Mouse (Mus musculus) forebrain, postnatal 0 days (tissue): ENCODE results near the gene Tnpo3. TPM values are rescaled to one million over a fixed set of nuclear protein-coding genes. Genes with fewer than 3 reads are reported as not detected.

ENCODE experiments used
- ATAC-seq: fragments of 200-750 bp; cut with Nextera tagmentation; 2 replicates; pipeline ENCODE4 v1.8.0; 2017; ENCODE audit warnings: mild to moderate bottlenecking, moderate library complexity
- DNase-seq: peaks from one replicate; pipeline ENCODE4 v3.0.0-alpha.2; 2015
- H3K27ac ChIP-seq: fragments of 300-500 bp; sonication (generic); 2 replicates; pipeline ENCODE4 v1.5.1; 2014; ENCODE audit warnings: low read depth, mild to moderate bottlenecking, antibody characterized with exemption, low read length, moderate library complexity, mixed read lengths
- H3K27me3 ChIP-seq: fragments of 300-500 bp; sonication (generic); 2 replicates; pipeline ENCODE4 v1.6.1; 2014; ENCODE audit warnings: mild to moderate bottlenecking, low read length, mixed read lengths; ENCODE audit not compliant: insufficient read depth
- H3K36me3 ChIP-seq: fragments of 300-500 bp; sonication (generic); 2 replicates; pipeline ENCODE4 v1.6.1; 2014; ENCODE audit warnings: mild to moderate bottlenecking, moderate library complexity; ENCODE audit not compliant: insufficient read depth
- H3K4me1 ChIP-seq: fragments of 300-500 bp; sonication (generic); 2 replicates; pipeline ENCODE4 v1.6.1; 2014; ENCODE audit warnings: antibody characterized with exemption; ENCODE audit not compliant: insufficient read depth
- H3K4me2 ChIP-seq: fragments of 300-500 bp; sonication (generic); 2 replicates; pipeline ENCODE4 v1.6.1; 2014; ENCODE audit warnings: low read depth, mild to moderate bottlenecking, moderate library complexity
- H3K4me3 ChIP-seq: fragments of 300-500 bp; sonication (generic); 2 replicates; pipeline ENCODE4 v1.5.1; 2014; ENCODE audit warnings: low read depth, low read length, mixed read lengths
- H3K9ac ChIP-seq: fragments of 300-500 bp; sonication (generic); 2 replicates; pipeline ENCODE4 v1.6.1; 2014; ENCODE audit warnings: mild to moderate bottlenecking
- H3K9me3 ChIP-seq: fragments of 300-500 bp; sonication (generic); 2 replicates; pipeline ENCODE4 v1.6.1; 2016; ENCODE audit warnings: low read length
- CTCF ChIP-seq: sonication (generic); IDR thresholded peaks from 2 replicates; pipeline ENCODE4 v1.5.1; 2016; ENCODE audit warnings: antibody characterized with exemption, control low read depth, low read depth
- WGBS: fragments of 180-500 bp; shearing (Covaris S2); extraction: QIAGEN DNeasy Blood & Tissue Kit; methylation state at CpG from one replicate; pipeline ENCODE4 v1.1.7; 2014; 5-methylcytosine and 5-hydroxymethylcytosine counted together
- polyA plus RNA-seq: library from polyadenylated mRNA; unstranded; fragments of >200 nt; fragmentation: Nextera tagmentation; extraction: Ambion mirVana; gene quantifications from 2 replicates; pipeline ENCODE4 v1.2.1, GENCODE M21; 2015
- total RNA-seq: library from RNA; depleted of rRNA; stranded (reverse); fragments of >200 nt; gene quantifications from 2 replicates; pipeline ENCODE4 v1.2.3, GENCODE M21; 2014

Tnpo3 gene
- total and polyA plus RNA-seq, 2 experiments from 2014 or later = 69.4 to 103 TPM

GRCm38 (mm10) chr6:29547582-29547981, 62.1 kb downstream of the Tnpo3 start:
- Histone ChIP-seq H3K9ac (no peak overlapping the region), H3K4me1 (no peaks in the 10 kb centered on the region), H3K4me3 (no peak overlapping the region), H3K9me3 (no peaks in the 10 kb centered on the region), H3K27me3 (no peaks in the 10 kb centered on the region), H3K27ac (no peak overlapping the region), H3K4me2 (no peak overlapping the region), H3K36me3 (peaks cover 57% of the 10 kb centered on the region)
- DNase-seq (no peak), ATAC-seq (no peak)
- TF ChIP-seq CTCF = no peak

GRCm38 (mm10) chr6:29545611-29546010, 64.1 kb downstream of the Tnpo3 start:
- Histone ChIP-seq H3K9me3 (no peaks in the 10 kb centered on the region), H3K9ac (no peak overlapping the region), H3K4me1 (no peaks in the 10 kb centered on the region), H3K4me2 (no peak overlapping the region), H3K36me3 (peaks cover 53% of the 10 kb centered on the region), H3K27me3 (no peaks in the 10 kb centered on the region), H3K4me3 (no peak overlapping the region), H3K27ac (no peak overlapping the region)
- TF ChIP-seq CTCF = no peak
- WGBS = 98% methylated on average over 2 of the region's 2 CpGs
- no peak for DNase-seq
- ATAC-seq = no peak

- H3K27ac ChIP-seq = no peak overlapping the region
- H3K9me3 ChIP-seq = no peaks in the 10 kb centered on the region
- no peaks in the 10 kb centered on the region for H3K4me1 ChIP-seq
- DNase-seq (no peak), ATAC-seq (no peak)
- H3K4me2 ChIP-seq = no peak overlapping the region
- H3K9ac ChIP-seq = no peak overlapping the region
- WGBS = 88% methylated on average over 1 of the region's 1 CpGs
- no peak overlapping the region for H3K4me3 ChIP-seq
- H3K27me3 ChIP-seq = no peaks in the 10 kb centered on the region
- TF ChIP-seq CTCF = no peak
- H3K36me3 ChIP-seq = peaks cover 45% of the 10 kb centered on the region
Observed at GRCm38 (mm10) chr6:29540956-29541355, 68.7 kb downstream of the Tnpo3 start.

GRCm38 (mm10) chr6:29540223-29540622, 69.5 kb downstream of the Tnpo3 start:
- peaks cover 40% of the 10 kb centered on the region for H3K36me3 ChIP-seq
- TF ChIP-seq CTCF = no peak
- no peak for DNase-seq
- no peaks in the 10 kb centered on the region for H3K4me1 ChIP-seq
- no peak overlapping the region for H3K27ac ChIP-seq
- H3K4me2 ChIP-seq = no peak overlapping the region
- 78% methylated on average over 6 of the region's 6 CpGs for WGBS
- H3K4me3 ChIP-seq = no peak overlapping the region
- ATAC-seq = no peak
- no peaks in the 10 kb centered on the region for H3K27me3 ChIP-seq
- no peaks in the 10 kb centered on the region for H3K9me3 ChIP-seq
- H3K9ac ChIP-seq = no peak overlapping the region

- 92% methylated on average over 8 of the region's 8 CpGs for WGBS
- Histone ChIP-seq H3K4me3 (no peak overlapping the region), H3K27me3 (no peaks in the 10 kb centered on the region), H3K4me2 (no peak overlapping the region), H3K36me3 (peaks cover 33% of the 10 kb centered on the region), H3K4me1 (no peaks in the 10 kb centered on the region), H3K9me3 (no peaks in the 10 kb centered on the region), H3K27ac (no peak overlapping the region), H3K9ac (no peak overlapping the region)
- DNase-seq (no peak), ATAC-seq (no peak)
- TF ChIP-seq CTCF = no peak
Observed at GRCm38 (mm10) chr6:29539502-29539901, 70.2 kb downstream of the Tnpo3 start.

GRCm38 (mm10) chr6:29537221-29537620, 72.5 kb downstream of the Tnpo3 start:
- no peak for ATAC-seq
- Histone ChIP-seq H3K4me2 (no peak overlapping the region), H3K4me1 (no peaks in the 10 kb centered on the region), H3K27me3 (no peaks in the 10 kb centered on the region), H3K4me3 (no peak overlapping the region), H3K9me3 (no peaks in the 10 kb centered on the region), H3K36me3 (peaks cover 16% of the 10 kb centered on the region), H3K9ac (no peak overlapping the region), H3K27ac (no peak overlapping the region)
- TF ChIP-seq CTCF = no peak
- 77% methylated on average over 3 of the region's 3 CpGs for WGBS
- DNase-seq = no peak

GRCm38 (mm10) chr6:29536651-29537193, 73.0 kb downstream of the Tnpo3 start:
- ATAC-seq (peak; percentile 38; the same call in 1 of the 2 replicates), DNase-seq (peak; percentile 38)
- Histone ChIP-seq H3K4me3 (no peak overlapping the region), H3K4me2 (no peak overlapping the region), H3K27ac (no peak overlapping the region), H3K36me3 (peaks cover 13% of the 10 kb centered on the region), H3K4me1 (no peaks in the 10 kb centered on the region), H3K9ac (no peak overlapping the region), H3K27me3 (no peaks in the 10 kb centered on the region), H3K9me3 (no peaks in the 10 kb centered on the region)
- WGBS = 71% methylated on average over 4 of the region's 4 CpGs
- peak; percentile 45 for TF ChIP-seq CTCF
